Mouse (Mus musculus) central nervous system, embryonic 18 days (tissue): ENCODE measurements around the gene Mpzl3. TPM values are rescaled to one million over a fixed set of nuclear protein-coding genes. Genes with fewer than 3 reads are reported as not detected.

ENCODE experiments used
- polyA plus RNA-seq: library from polyadenylated mRNA; depleted of rRNA; stranded (reverse); fragments of >200 nt; gene quantifications from 2 replicates; pipeline ENCODE4 v1.2.3, GENCODE M21; 2012; rRNA removed

Mpzl3 gene
- 0.90 and 1.2 TPM in 2 replicates for polyA plus RNA-seq

DNA sequence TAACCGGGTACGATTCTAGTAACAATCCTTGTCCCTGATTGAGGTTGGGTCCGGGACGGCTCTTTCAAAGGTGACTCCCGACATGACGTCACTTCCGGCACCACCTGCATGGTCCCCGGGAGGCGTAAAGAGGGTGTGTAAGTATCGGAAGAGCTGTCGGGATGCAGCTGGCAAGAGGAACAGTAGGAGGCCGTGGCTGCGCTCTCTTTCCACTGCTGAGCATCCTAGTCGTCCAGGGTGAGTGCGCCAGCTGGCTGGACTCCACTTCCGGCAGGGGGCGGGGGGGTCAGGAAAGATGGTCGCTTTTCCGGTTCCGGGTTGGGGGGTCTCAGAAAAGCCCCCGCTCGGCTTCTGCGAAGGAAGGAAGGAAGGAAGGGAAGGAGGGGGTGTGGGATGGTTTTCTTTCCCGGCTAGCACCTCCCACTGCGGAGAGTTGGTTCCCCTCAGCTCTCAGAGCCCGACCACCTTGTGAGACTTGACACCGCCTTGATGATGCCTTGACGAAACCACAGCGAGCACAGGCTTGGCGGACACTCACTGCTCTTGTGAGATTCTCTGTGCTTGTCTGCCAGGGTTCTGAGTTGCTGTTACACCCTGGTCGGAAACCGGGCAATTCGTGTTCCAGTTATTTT, at the start of gene Mpzl3:
Gene Mpzl3 (plus strand): TSS at position 105 of the 632 bp plus-strand sequence.

DNA sequence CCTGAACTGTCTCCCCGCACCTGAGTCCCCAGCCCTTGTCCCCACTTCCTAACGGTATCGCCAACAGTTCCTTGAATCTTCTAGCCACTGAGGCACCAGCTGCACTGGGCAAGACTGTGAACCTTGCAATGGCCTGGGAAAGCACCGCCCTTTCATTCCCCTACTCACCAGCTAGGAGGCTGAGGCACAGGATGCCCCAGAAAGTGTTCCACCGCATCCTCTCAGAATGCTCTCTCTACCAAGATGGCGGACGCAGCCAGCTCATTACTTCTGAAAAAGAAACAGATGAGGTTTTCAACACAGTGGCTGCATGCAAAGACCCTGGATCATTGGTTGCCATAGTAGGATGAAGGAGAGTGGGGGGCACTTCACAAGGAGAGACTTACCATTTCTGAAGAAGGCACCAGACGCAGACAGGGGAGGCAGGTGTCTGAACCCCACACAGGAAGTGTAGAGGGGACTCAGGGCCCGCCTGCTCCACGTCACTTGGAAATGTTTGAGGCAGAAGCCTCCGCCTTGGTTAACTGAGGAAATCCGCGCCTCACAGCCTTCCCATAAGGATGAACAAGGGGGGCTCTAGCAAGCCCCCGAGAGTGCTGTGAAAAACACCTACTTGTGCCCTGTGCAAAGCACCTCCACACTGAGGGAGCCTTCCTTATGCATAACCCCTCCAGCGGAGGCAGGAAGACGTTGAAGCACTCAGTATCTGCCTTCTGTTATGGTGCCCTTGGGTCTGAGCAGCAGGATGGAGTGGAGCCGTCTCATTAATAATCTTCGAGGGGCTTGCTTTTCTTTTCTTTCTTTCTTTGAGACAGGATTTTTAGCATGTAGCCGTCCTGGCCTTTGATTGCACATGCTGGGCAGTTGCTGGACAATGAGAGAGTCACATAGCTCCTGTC, 45.6 kb upstream of the Mpzl3 start, which contains the start of gene Cd3e:
Gene Cd3e (minus strand): TSS at position 448 of the 899 bp plus-strand sequence.

DNA sequence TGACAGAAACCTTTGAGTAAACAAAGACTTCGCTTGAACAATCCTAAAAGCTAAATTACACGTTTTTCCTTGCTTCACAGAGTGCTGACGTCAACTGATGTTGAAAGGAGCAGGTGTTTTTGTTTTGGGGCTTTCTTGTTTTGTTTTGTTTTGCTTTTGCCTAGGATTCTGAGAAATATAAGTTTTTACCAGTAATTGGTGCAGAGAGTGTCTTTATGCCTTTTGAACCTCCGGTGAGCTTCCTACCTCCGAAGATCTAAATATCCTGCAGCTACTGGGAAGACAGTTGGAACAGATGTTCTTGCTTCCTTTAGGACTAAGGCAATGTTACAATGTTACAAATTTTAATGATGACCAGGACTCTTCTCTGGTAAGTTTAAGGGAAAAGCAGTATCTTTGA, 15.5 kb upstream of the Mpzl3 start, which contains the start of gene Mpzl2:
Gene Mpzl2 (plus strand): TSS at position 301 of the 400 bp plus-strand sequence.

DNA sequence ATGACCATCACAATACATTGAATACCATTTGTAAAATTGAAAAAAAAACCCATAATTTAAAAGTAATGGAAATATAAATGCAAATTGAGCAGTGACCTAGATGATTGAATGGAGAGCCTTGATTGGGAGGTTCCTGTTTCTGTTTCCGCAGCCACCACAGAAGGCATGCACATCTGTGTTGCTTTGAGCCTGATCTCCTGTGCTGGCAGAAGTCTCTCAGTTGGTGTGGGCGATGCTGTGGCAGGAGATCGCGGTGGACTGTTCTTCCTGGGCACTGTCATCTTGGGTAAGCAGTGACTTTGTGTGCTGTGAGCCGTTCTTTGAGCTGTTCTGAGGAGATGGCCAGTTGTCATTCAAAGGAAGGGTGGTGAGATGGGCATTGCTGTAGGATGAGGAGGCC, 24.0 kb downstream of the Mpzl3 start, which contains the start of gene Jaml:
Gene Jaml (plus strand): TSS at position 173 of the 400 bp plus-strand sequence.

DNA sequence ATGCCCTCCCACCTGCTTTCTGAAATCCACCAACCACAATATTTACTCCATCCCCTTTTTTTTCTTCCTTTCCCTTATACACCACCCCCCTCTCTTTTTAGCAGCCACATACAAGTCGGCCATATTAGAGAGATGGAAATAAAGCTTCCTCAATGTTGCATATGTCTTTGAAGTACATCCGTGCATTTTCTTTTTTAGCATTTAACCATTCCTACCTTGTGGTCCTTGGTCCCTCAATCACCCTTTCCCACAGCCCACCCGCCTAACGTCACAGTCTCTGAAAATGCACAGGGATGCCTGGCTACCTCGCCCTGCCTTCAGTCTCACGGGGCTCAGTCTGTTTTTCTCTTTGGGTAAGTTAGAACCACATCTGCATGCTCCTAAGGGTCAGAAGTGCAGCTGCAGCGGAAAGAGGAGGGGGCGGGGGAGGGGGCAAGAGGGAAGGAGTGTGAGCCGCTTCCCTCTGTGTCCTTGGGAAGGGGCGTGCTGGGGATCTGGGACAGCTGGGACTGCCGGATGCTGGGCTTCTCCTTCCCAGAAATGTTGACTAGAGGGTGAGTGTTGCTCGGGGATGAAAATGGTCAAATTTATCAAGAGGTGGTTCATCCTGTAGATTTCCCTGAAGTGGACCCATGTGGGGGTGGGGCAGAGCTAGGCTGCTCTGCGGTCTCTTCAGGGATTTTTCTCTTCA, 62.9 kb downstream of the Mpzl3 start, which contains the start of gene Scn2b:
Gene Scn2b (plus strand): TSS at position 42 of the 691 bp plus-strand sequence.

Other genes starting within 250 kb of the Mpzl3 start
- gene Kmt2a, start 173.9 kb upstream of the Mpzl3 start, polyA plus RNA-seq: 24.3 and 28.4 TPM in 2 replicates
- 674 and 804 TPM in 2 replicates for gene Atp5l, start 134.4 kb upstream of the Mpzl3 start, polyA plus RNA-seq
- gene Ube4a, start 89.6 kb upstream of the Mpzl3 start, polyA plus RNA-seq: 26.6 and 29.3 TPM in 2 replicates
- not detected in 2 replicates for gene Cd3g, start 74.8 kb upstream of the Mpzl3 start, polyA plus RNA-seq
- gene Cd3d, start 73.4 kb upstream of the Mpzl3 start, polyA plus RNA-seq: not detected in 2 replicates
- not detected in 2 replicates for gene Cd3e, start 45.6 kb upstream of the Mpzl3 start, polyA plus RNA-seq
- gene Mpzl2, start 15.4 kb upstream of the Mpzl3 start, polyA plus RNA-seq: 1.6 and 4.1 TPM in 2 replicates
- 0.07 and 0.17 TPM in 2 replicates for gene Jaml, start 24.0 kb downstream of the Mpzl3 start, polyA plus RNA-seq
- gene Scn2b, start 62.6 kb downstream of the Mpzl3 start, polyA plus RNA-seq: 10.3 and 10.8 TPM in 2 replicates
- 0.38 and 0.80 TPM in 2 replicates for gene Scn4b, start 83.2 kb downstream of the Mpzl3 start, polyA plus RNA-seq
- 0.32 and 0.51 TPM in 2 replicates for gene BC049352, start 126.8 kb downstream of the Mpzl3 start, polyA plus RNA-seq
- gene Tmprss4, start 148.9 kb downstream of the Mpzl3 start, polyA plus RNA-seq: 0.14 TPM in 1 of 2 replicates, not detected in the other
- 0.63 and 0.83 TPM in 2 replicates for gene Il10ra, start 214.0 kb downstream of the Mpzl3 start, polyA plus RNA-seq